Mouse (Mus musculus): Measurements from ENCODE around the gene Agtrap.

GRCm38 (mm10) chr4:148065702-148066400 is 22.0 kb downstream of the Agtrap start:
- peak; percentile 34 for TF ChIP-seq CTCF (IDR thresholded peaks at IDR 0.05; ENCODE audit: low read depth)
- no peak for TF ChIP-seq EP300 (IDR thresholded peaks at IDR 0.05; ENCODE audit: low read depth)
